Mouse (Mus musculus) intestine, embryonic 15.5 days (tissue): Measurements from ENCODE around the gene Serpina3g. TPM values are rescaled to one million over a fixed set of nuclear protein-coding genes. Genes with fewer than 3 reads are reported as not detected.

Source experiments
- polyA plus RNA-seq: library from polyadenylated mRNA; unstranded; fragments of >200 nt; fragmentation: Nextera tagmentation; extraction: Ambion mirVana; gene quantifications from 2 replicates; pipeline ENCODE4 v1.2.1, GENCODE M21; 2015

Gene Serpina3g
- polyA plus RNA-seq, 1 experiment from 2014 or later: 5.0 TPM

Other genes starting within 250 kb of the Serpina3g start
- 0.10 TPM in 1 of 2 replicates, not detected in the other for gene Serpina11, start 246.3 kb upstream of the Serpina3g start, polyA plus RNA-seq
- not detected in 2 replicates for gene Serpina9, start 222.5 kb upstream of the Serpina3g start, polyA plus RNA-seq
- gene Serpina12, start 191.8 kb upstream of the Serpina3g start, polyA plus RNA-seq: not detected in 2 replicates
- not detected in 2 replicates for gene Serpina5, start 135.1 kb upstream of the Serpina3g start, polyA plus RNA-seq
- not detected in 2 replicates for gene Serpina3a, start 123.5 kb upstream of the Serpina3g start, polyA plus RNA-seq
- not detected in 2 replicates for gene Serpina3b, start 108.2 kb upstream of the Serpina3g start, polyA plus RNA-seq
- not detected in 2 replicates for gene Serpina3c, start 82.4 kb upstream of the Serpina3g start, polyA plus RNA-seq
- 0.32 and 0.44 TPM in 2 replicates for gene Serpina3f, start 21.7 kb upstream of the Serpina3g start, polyA plus RNA-seq
- gene Serpina3i, start 26.9 kb downstream of the Serpina3g start, polyA plus RNA-seq: 0.16 TPM in 1 of 2 replicates, not detected in the other
- not detected in 2 replicates for gene Serpina3j, start 78.3 kb downstream of the Serpina3g start, polyA plus RNA-seq
- gene Serpina3k, start 102.2 kb downstream of the Serpina3g start, polyA plus RNA-seq: not detected in 2 replicates
- gene Serpina3m, start 102.2 kb downstream of the Serpina3g start, polyA plus RNA-seq: not detected in 2 replicates
- 0.08 and 0.11 TPM in 2 replicates for gene Serpina3n, start 170.5 kb downstream of the Serpina3g start, polyA plus RNA-seq
- 0.40 and 0.64 TPM in 2 replicates for gene Gsc, start 237.1 kb downstream of the Serpina3g start, polyA plus RNA-seq